Mouse (Mus musculus) liver, postnatal 0 days (tissue): Measurements from ENCODE around the gene Enthd1.

Experiments used
- CTCF ChIP-seq: sonication (generic); IDR thresholded peaks from 2 replicates; pipeline ENCODE4 v1.5.1; 2016; ENCODE audit warnings: antibody characterized with exemption, low read depth
- EP300 ChIP-seq: IDR thresholded peaks from 2 replicates; pipeline ENCODE4 v1.6.1; 2016; ENCODE audit warnings: antibody characterized with exemption, low read depth, mild to moderate bottlenecking

- TF ChIP-seq CTCF (no peak), EP300 (no peak)
These were observed 59.9 kb downstream of the Enthd1 start for GRCm38 (mm10) chr15:80505086-80505485.
